Mouse (Mus musculus) embryonic fibroblast, embryonic 13.5 days (primary cell): ENCODE measurements around the gene Stra6l. TPM values are rescaled to one million over a fixed set of nuclear protein-coding genes. Genes with fewer than 3 reads are reported as not detected.

ENCODE experiments used
- H3K27ac ChIP-seq: 2 replicates; pipeline ENCODE4 v1.5.1; 2012; ENCODE audit warnings: low read length, control low read depth, inconsistent platforms; ENCODE audit not compliant: insufficient read depth
- H3K4me1 ChIP-seq: 2 replicates; pipeline ENCODE4 v1.6.1; 2011; ENCODE audit warnings: low read length; ENCODE audit not compliant: control insufficient read depth, insufficient read depth
- H3K4me3 ChIP-seq: 2 replicates; pipeline ENCODE4 v1.5.1; 2011; ENCODE audit warnings: mild to moderate bottlenecking, control low read depth, low read length; ENCODE audit not compliant: insufficient read depth
- CTCF ChIP-seq: IDR thresholded peaks from 2 replicates; pipeline ENCODE4 v1.5.1; 2011; ENCODE audit warnings: mild to moderate bottlenecking, control low read depth, low read length, moderate library complexity, borderline replicate concordance; ENCODE audit not compliant: insufficient read depth
- POLR2A ChIP-seq: IDR thresholded peaks from 2 replicates; pipeline ENCODE4 v1.6.1; 2011; ENCODE audit warnings: low read depth, mild to moderate bottlenecking, control low read depth, low read length, moderate library complexity
- polyA plus RNA-seq: library from polyadenylated mRNA; stranded (reverse); fragments of >200 nt; gene quantifications from 2 replicates; pipeline ENCODE4 v1.2.4, GENCODE M21; 2011; ENCODE audit warnings: low read depth; ENCODE audit not compliant: missing spikeins, insufficient read length

The Stra6l gene
- polyA plus RNA-seq, 1 experiment, result not detected

DNA sequence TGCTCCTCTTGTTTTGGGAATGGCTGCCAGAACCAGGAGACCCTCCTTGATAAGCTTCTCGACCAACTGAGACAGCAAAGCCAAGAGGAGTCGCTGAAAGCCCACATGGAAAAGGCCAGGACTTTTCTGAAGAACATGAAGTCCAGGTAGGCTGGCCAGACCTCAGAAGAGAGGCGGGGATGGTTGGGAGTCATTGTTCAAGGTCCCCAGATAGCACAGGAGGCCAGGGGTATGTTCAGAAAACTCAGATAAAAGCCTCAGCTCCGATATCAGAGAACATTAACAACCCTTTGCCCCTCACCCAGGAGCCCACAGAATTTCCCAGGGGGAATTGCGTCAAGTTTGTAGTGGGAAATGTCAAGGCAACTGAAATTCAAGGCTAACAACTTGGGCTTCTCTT is 62.8 kb downstream of the Stra6l start:
- TF ChIP-seq POLR2A, result no peak
- TF ChIP-seq CTCF, result no peak

DNA sequence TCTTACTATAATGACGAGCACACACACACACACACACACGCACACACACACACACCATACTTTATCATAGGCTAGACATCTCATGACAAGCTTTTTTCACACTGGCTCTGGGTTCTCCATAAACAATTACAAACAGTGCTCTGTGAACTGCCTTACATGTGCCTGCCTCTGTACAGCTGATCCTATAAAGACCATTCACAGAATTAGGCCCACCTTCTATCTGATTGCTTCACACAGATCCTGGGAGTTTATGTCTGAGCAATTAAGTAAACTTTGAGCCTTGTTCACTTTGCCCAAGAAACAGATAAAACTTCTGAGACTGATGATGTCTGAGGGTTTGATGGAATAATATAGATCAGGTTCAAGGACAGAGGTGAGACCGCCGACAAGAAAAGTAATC is 63.4 kb downstream of the Stra6l start:
- TF ChIP-seq POLR2A (no peak), CTCF (no peak)
- no peak overlapping the region for H3K27ac ChIP-seq
- H3K4me1 ChIP-seq, result no peaks in the 10 kb centered on the region
- H3K4me3 ChIP-seq, result no peak overlapping the region

More for the DNA sequence above, 62.8 kb downstream of the Stra6l start:
- Histone ChIP-seq H3K27ac (no peak overlapping the region), H3K4me3 (no peak overlapping the region), H3K4me1 (no peaks in the 10 kb centered on the region)

- H3K27ac ChIP-seq, result no peak overlapping the region
- no peak overlapping the region for H3K4me3 ChIP-seq
- TF ChIP-seq CTCF (no peak), POLR2A (no peak)
- H3K4me1 ChIP-seq, result no peaks in the 10 kb centered on the region
Observed at GRCm38 (mm10) chr4:45917091-45917490, 68.6 kb downstream of the Stra6l start.

DNA sequence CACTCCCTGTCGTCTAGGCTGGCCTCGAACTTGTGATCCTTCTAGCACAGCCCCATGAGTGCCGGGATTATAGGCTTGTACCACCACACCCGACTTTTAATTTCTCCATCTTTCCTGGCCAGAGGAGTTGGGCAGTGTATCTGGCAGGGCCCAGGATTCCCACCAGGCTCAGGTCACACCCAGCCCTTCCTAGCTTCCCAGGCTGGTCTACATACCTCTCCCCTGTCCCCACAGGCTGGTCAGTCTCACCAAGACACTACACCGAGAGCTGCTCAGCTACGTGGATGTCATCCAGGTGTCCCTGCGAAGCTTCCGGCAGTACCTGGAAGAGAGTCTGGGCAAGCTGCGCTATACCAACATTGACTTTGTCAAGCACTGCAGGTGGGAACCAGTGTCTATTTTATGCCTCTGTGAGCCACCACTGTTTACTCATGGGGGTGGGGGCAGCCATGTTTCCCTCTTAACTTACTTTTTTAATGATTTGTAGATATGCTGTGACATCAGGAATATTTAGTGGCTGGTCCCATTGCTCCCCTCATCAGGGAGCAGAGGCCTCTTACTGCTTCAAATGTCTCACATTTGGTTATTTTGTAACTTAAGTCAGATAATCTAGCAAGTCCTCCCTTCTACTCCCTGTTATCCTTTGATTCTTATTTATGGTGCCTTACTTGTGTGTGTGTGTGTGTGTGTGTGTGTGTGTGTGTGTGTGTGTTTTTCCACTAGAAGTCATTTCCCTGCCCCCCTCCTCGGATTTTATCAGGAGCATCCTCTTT is 73.4 kb downstream of the Stra6l start:
- TF ChIP-seq POLR2A, result no peak
- no peak for TF ChIP-seq CTCF
- Histone ChIP-seq H3K4me3 (no peak overlapping the region), H3K27ac (no peak overlapping the region), H3K4me1 (no peaks in the 10 kb centered on the region)

DNA sequence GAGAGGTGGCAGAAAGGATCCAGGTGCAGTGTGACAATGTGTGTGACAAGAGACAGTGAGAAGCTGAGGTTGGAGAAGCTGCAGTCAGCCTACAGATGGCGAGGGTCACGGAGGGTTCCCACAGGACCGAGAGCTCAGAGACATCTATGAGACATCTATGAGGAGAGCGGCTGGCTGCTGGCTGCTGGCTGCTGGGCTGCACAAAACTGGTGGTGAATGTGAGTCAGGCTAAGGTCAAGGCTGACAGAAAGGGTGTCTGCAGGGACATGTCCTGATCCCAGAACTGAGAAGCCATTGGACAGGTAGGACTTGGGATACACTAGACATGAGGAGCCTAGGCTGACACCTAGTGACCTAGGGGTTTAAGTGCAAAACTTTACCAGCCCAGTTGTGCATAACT is 75.5 kb downstream of the Stra6l start:
- TF ChIP-seq POLR2A, result no peak
- no peak for TF ChIP-seq CTCF
- Histone ChIP-seq H3K4me1 (no peaks in the 10 kb centered on the region), H3K4me3 (no peak overlapping the region), H3K27ac (no peak overlapping the region)

DNA sequence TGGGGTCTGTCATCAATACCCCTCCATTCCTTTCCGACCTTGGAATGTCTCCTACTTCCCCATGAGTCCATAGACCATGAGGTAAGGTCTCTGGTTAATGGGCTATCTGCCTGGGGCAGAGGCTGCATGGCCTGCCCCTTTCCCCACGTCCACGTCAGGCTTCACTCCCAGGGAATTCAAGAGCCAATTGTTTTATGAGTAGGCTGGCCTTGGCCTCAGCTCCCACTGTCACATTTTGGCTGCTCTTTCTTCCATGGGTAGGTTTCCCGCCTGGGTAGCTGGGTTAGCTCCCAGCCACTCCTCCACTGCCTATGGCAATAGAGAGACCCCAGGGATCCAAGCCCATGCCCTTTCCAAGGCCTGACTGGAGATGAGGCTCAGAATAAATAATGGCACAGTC is 80.1 kb downstream of the Stra6l start:
- no peak overlapping the region for H3K27ac ChIP-seq

More for the DNA sequence above, 80.1 kb downstream of the Stra6l start:
- TF ChIP-seq CTCF (no peak), POLR2A (no peak)
- Histone ChIP-seq H3K4me1 (no peaks in the 10 kb centered on the region), H3K4me3 (no peak overlapping the region)

Other genes starting within 250 kb of the Stra6l start
- 1.4 and 2.2 TPM in 2 replicates for gene Aldh1b1, start 49.6 kb upstream of the Stra6l start, polyA plus RNA-seq
- gene Igfbpl1, start 21.7 kb upstream of the Stra6l start, polyA plus RNA-seq, result 0.49 TPM in 1 of 2 replicates, not detected in the other
- not detected in 2 replicates for gene Ccdc180, start 41.6 kb downstream of the Stra6l start, polyA plus RNA-seq
- 22.0 and 25.6 TPM in 2 replicates for gene Tdrd7, start 116.7 kb downstream of the Stra6l start, polyA plus RNA-seq
- gene Tmod1, start 190.3 kb downstream of the Stra6l start, polyA plus RNA-seq, result 0.15 and 0.56 TPM in 2 replicates